Mouse (Mus musculus): ENCODE data around the gene Zhx3. TPM values are rescaled to one million over a fixed set of nuclear protein-coding genes. Genes with fewer than 3 reads are reported as not detected.

The Zhx3 gene
- polyA plus RNA-seq, 1 experiment from 2014 or later: 5.1 TPM

Other genes starting within 250 kb of the Zhx3 start
- 53.2 and 65.4 TPM in 2 replicates for gene Top1, start 227.1 kb downstream of the Zhx3 start, polyA plus RNA-seq (2014; fragmentation: Nextera tagmentation; extraction: Ambion mirVana)
- 31.0 and 33.9 TPM in 2 replicates for gene Plcg1, start 141.7 kb downstream of the Zhx3 start, polyA plus RNA-seq (2014; fragmentation: Nextera tagmentation; extraction: Ambion mirVana)
- 0.83 and 1.1 TPM in 2 replicates for gene Lpin3, start 7.7 kb upstream of the Zhx3 start, polyA plus RNA-seq (2014; fragmentation: Nextera tagmentation; extraction: Ambion mirVana)
- gene Emilin3, start 39.3 kb upstream of the Zhx3 start, polyA plus RNA-seq (2014; fragmentation: Nextera tagmentation; extraction: Ambion mirVana): 0.83 and 1.5 TPM in 2 replicates
- 20.8 and 25.0 TPM in 2 replicates for gene Chd6, start 236.1 kb upstream of the Zhx3 start, polyA plus RNA-seq (2014; fragmentation: Nextera tagmentation; extraction: Ambion mirVana)

All from heart, embryonic 11.5 days (tissue).